Mouse (Mus musculus) frontal cortex, adult (tissue): ENCODE measurements around the gene Flt3l.
A peak's percentile ranks its signal among the peaks of the same experiment; 100 is the strongest.
"Not testable (repeated sequence)": the region's sequence is repeated elsewhere in the genome, so short reads cannot be mapped to it uniquely, and the experiment has no call there.

Source experiments
- ATAC-seq: cut with Nextera tagmentation; 2 replicates; pipeline ENCODE4 v1.9.2; 2017; ENCODE audit warnings: mild to moderate bottlenecking, moderate library complexity, mixed read lengths; ENCODE audit not compliant: low TSS enrichment

The Flt3l gene

DNA sequence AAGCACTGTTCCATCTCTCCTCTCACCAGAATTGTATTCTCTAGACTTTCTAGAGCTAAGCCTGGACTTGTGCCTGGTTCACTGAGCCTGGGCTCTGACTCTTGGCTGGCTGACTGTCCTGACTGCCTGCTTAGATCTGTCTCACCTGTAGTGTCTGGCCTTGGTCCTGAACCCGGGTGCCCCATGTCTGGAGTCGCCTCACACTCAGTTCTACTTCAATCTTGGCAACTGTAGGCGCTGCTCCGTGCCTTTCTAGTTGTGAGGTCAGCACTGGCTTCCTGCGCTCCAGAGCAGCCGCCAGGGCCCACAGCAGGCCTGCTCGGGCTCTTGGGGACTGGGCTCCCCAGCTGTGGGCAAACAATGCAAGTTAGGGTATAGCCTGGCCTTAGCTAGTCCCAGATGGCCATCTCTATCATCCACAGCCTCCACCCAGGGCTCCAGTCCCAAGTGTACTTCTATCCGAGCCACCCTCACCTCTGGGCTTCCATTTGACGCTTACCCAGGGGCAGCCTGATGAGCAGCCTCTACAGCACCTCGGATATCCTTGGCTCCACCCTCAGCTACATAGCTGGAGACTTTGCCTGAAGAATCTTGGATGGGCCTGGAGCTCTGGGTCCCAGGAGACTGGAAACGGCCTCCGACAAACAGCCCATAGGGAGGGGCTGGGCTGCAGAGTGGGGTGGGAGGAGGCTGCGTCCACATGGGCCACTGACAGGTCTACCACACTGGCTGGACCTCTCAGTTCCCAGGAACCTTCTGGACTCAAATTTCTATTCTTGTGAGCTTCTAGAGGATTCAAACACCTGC lies 8.3 kb upstream of the Flt3l start:
- ATAC-seq, result no peak

DNA sequence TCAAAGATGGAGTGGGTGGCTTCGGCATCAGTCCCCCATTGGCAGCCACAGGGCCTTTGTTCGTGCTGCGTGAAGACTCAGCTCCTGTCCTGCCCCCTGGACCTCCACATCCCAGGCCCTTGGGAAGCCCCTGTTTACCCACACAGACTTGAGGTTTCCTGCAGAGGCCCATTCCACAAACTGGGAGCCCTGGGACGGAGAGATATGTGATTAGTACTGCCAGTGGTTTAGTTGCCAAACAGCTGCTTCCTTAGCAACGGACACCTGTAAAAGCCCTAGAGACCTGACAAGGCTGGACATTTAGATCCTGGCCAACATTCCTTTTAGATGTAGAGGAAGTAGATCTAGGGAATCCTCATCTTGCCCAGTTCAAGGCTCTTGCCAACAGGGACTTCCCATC lies 5.7 kb upstream of the Flt3l start:
- ATAC-seq, result no peak

DNA sequence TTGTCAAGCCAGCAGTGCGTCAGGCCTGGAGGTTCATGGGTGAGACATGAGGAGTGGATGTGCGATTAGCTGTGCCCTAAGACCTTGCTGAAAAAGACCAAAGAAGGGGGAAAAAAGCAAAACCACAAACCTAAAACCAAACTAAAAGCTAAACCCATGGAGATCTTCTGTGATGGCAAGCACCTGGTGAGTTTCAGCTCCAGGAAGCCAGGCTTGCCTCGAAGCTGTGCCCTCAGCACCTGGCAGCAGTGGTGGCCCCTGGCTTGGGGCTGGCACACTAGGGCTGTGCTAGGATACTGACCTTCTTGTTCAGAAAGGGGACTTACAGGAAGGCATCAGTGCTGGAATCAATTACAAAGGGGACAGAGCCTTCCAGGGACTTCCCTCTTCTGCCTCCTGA lies 5.1 kb upstream of the Flt3l start:
- no peak for ATAC-seq

DNA sequence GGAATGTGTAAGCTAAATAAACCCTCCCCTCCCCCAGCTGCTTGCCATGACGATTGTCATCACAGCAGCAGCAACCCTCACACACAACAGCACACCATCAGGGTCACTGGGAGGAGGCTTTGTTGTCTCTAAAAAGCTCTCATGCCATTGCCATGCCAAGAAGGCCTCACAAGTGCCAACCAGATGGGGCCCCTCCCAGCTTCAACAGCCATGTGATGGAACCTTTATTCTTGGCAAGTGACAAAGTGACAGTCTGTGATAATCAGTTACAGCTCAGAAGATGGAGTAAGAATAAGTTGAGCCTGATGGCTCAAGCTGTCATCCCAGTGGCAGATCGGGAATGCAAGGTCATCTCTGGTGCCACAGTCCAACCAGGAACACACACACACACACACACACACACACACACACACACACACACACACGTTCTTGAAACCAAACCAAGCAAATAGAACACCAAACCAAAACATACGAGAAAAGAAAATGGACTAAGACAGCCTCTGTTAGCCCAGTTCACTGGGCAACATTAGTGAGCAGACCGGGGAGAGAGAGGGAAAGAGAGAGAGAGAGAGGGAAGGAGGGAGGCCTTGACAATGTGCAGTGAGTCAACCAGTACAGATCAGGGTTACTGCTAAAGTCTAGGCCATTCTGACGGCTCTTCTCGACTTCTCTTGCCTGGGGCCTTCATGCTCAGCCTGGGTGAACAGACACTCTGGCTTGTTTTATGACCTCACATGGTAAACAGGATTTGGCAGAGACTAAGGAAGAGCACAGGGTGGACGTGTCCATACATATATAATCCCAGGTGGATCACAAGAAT lies 3.9 kb upstream of the Flt3l start:
- no peak for ATAC-seq

DNA sequence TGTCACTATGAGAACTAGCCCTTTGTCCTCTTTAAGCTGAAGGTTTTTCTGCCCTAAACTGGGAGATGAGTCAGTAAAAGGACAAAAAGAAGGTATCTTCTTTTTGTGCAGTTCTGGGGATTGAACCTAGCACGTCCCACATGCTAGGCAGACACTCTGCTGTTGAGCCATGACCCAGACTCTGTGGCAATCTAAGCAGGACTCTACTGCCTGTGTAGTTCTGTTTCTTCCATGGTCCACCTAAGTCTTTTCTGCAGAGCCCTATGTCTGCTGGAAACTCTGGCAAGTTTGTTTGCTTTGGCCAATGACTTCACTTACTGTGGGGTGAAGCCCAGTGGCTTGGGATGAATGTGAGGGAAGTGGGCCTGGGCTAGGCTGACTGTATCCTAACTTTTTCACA lies 2.2 kb upstream of the Flt3l start:
- no peak for ATAC-seq

DNA sequence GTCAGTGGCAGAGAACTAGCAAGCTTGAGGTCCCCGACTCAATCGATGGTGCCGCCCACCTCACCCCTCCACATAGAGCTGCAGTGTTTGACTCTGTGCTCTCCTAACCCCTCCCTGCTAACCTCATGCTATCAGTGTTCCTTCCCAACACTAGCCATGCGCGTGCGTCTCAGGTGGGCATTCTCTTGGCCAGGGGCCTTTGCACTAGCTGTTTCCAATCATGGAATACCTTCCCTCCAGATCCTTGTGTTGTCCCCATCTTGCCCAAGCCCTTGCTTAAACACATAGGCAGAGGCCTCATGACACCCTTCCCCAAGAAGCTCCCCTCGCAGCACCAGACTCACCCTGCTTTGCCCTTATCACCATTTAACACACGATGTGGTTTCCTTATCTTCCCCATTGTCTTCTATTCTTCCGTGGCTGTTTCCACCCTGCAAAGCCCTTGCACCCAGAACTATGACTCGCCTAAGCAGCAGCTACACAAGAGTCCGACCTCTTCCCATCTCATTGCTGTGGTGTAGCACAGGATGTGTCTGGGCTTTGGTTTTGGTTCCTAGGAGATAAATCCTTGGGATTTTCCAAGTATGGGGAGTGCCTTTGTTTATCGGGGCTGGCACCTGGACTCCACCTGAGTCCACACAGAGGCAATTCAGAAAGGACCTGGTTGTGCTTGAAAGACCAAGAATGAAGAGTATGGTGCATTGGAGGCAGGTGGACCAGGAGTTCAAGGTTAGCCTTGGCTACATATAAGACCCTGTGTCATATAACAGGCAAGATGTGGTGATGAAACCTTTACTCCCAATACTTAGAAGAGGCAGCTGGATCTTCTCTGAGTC lies 1.2 kb upstream of the Flt3l start:
- ATAC-seq, result no peak

DNA sequence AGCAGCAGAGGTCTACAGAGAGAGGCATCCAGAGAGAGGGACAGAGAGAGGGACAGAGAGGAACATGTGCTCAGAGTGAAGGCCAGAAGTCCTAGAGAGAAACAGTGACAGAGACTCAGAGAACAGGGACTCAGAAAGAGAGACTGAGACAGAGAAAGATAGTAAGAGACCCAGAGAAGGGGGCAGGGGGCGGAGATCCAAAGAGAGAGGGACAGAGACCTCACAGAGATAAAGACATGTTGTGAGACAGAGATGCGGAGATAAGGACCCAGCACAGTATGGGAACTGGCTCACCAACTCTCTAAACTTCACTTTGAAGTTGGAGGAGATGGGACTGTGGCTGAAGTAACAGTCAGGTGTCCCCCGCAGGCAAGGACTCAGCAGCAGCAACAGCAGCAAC lies 862 bp downstream of the Flt3l start:
- no peak for ATAC-seq

DNA sequence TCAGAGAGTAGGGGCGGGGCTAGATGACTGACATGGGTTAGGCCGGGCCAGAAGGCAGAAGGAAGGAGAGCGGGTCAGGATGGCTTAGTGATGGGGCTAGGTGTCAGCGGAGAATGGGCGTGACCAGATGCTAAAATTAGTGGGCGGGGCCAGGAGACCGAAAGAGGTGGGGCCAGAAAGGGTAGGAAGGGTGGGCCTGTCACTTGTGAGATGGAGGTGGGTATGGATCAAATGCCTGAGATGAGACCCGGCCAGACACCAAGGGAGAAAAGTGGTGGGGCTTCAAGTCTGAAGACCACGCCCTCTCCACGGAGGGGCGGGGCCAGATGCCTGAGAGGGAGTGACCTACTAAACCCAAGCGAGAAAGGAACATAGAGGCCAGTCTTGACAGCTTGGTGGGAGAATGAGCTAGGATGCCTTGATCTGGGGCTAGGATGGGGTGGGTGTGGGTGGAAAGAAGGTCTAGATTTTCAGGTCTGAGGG lies 1.6 kb downstream of the Flt3l start:
- ATAC-seq, result no peak

DNA sequence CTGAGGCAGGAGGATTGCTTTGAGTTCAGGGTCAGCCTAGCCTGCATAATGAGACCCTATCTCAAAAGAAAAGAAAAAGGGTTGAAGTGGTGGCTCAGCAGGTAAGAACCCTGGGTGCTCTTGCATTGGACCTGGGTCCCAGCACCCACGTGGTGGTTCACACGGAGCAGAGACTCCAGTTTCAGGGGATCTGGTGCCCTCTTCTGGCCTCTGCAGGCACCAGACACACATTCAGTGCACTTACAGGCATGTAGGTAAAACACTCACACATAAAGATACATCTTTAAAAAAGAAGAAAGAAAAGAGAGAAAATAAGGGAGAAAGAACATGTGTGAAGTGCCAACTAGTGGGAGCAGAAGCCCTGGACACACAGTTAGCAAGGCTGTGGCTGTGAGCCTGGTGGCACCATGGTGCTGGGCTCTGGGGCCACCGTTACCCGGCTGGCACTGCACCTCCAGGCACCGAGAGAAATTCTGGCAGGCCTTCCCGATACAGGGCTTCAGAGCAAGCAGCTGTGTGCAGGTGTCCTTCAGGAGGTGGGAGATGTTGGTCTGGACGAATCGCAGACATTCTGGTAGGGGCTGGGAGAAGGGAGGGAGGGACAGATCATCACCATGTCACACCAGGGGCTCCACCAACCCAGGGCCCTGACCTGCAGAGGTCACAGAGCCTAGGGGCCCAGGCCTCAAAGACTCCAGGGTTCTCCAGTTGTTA lies 2.6 kb downstream of the Flt3l start:
- ATAC-seq, result no peak

DNA sequence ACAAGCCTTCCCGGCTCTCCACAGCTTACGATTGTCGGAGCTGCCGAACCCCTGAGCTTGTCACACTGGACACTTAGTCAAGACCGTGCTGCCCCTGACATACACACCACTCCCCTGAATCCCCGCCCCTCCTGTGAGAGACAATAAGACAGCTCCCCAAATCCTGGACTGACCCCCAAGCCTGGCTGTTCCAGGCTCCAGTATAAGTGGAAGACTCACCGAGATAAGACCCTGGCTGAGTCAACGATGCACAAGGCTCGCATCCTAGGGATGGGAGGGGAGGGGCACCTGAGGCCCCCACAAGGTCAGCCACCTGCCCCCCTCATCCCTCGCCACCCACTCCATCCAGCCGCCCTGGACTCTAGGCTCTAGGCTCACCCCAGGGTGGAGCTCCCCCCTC lies 4.4 kb downstream of the Flt3l start:
- ATAC-seq, result no peak

DNA sequence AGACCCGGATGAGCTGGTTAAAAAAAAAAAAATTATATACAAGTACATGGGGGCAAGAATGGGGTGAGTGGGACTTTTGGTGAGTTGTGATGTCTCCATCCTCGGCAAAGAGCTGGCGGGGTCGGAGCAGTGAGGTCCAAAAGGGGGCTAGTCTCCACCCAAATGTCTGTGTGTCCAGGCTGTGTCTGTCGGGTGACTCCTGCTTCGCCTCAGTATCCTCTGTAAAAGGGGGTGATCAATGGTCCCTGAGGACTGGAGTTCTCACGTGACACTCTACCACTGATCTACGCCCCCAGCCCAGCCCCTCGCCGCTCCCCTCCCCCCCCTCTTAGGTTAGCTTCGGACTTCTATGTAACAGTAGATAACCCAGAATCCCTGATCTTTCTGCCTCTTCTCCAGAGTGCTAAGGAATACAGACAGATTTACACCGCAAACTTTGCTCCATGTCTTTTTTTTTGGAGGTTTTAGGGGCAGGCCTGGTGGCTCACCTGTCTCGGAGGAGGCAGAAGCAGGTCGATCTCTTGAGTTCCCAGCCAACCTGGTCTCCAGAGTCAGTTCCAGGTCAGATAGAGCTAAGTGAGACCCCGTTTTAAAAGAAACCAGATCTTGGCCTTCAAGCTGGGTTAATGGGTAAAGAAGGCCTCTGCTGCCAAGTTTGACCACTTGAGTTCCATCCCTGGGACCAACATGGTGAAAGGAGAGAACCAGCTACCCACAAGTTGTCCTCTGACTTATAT lies 6.3 kb downstream of the Flt3l start:
- no peak for ATAC-seq

DNA sequence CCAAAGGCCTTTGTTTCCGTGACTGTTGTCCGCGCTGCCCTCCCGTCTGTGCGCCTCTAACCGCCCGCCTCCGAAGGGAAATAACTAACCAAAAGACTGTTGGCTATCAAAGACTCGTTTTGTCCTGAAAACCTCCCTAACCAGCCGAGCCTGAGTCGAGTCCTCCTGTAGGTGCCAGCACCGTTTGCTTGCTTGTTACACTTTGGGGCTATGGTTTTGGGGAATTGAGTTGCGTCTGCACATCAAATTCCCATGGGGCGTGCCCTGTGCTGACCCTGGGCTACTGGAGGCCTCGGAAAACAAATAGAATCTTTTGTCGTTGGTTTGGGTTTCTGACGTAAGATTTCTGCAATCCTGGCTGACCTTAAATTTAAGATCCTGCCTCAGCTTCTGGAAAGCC lies 6.9 kb downstream of the Flt3l start:
- ATAC-seq, result no peak

DNA sequence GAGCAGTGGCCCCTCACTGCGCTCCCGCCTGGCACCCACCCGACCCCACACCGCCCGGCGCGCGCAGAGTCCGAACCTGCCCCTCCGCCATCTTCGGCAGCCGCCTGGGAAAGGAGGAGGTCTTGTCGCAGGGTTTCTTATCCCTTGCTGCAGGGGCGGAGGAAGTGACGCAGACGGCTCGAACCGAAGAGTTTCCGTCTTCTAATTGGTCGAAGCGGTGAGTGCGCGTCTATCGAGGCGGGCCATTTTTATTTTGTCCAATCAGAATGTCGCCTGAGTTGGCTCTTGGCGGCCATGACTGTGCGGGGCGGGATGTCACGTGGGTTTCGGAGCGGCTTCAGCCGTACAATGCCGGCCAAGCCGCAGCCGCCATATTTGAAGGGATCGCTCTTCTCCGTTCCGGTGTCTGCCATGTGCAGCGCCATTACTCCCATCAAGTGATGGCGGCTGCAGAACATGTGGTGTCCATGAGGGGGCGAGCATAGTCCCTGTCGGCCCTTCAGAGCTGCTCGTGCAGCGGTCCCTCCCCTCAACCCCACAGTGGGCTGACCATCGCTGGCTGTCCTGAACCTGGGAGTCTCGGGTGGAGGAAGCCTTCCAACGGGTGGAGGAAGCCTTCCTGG lies 7.5 kb downstream of the Flt3l start, which contains the start of gene Rpl13a:
Rpl13a (minus strand) TSS at position 138 of the 623 bp plus-strand sequence.
- peak; percentile 81 for ATAC-seq

DNA sequence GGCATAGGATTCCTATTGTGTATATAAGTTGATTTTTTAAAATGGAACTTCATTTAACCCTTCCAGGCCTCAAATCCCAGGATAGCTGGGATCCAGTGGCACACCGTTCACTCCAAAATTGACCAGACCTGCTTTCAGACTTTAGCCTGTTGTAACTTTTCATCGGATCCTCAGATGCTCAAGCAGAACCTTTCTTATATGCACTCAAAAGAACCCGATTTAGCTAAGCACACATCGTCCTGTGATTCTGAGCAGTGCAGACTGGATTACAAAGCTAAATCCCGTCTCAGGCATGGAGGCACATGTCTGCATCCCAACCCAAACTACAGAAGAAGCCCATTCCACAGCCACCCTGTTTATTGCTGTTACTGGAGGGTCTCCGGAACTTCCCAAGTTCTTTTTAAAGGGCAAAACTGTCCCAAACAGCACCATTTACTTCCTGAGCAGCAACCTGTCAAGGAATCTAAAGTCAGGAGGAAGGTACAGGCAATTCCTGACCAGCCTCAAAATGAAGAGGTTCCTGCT lies 8.5 kb downstream of the Flt3l start:
- ATAC-seq, result no peak

DNA sequence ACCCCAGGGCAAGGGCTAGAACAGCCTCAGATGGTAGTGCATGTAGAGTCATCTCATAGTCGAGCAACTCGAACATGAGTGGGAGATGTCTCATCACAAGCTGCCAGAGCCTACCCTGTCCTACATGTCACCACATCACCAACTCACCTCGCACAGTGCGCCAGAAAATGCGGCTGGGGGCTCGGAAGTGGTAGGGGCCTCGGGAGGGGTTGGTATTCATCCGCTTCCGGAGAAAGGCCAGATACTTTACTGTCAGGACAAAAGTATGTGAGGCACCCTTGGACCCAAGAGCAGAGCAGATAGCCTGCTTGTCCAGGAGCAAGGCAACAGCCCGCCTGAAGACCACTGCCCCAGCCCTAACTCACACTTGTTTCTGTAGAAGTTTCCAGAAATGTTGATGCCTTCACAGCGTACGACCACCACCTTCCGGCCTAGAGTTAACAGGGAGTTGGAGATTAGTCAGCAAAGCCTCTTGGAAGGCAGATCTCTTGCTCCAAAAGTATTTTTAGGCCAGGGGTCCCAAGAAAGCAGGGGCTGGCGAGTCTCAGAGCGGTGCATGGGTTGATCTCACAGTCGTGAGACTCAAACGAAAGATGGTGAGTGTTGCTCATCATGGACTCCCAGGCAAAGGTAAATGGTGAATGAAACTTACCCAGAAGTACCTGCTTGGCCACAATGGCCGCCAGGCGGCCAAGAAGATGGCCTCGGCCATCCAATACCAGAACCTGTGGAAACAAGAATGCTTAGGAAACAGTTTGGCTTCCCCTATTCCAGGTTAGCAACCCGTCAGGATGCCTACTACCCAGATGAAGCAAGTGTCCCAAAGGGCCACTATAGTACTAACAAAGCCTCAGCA lies 9.2 kb downstream of the Flt3l start:
- ATAC-seq, result no peak

DNA sequence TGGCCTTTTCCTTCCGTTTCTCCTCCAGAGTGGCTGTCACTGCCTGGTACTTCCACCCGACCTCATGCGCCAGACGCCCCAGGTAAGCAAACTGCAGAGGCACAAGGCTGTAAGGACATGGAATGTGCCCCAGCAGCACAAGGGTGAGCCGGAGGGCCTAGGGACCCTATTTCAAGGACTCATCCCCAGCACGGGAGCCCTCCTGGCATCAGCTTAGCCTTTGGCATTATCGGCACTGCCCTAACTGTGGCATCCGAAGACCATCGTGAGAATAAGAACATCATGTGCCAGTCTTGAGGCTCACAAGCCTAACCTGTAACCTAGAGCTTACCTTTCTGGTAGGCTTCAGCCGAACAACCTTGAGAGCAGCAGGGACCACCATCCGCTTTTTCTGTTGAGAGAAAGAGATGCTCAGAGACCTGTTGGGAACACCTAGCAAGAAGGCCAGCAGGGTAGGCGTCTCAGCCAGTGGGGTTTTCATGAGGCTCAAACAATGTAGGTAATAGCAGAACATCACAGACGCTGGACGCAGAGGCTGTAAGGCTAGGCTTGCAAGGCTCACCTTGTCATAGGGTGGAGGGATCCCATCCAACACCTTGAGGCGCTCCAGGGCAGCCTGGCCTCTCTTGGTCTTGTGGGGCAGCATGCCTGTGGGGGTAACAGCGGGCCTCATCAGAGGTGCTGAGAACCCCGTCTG lies 9.9 kb downstream of the Flt3l start:
- ATAC-seq, result no peak

DNA sequence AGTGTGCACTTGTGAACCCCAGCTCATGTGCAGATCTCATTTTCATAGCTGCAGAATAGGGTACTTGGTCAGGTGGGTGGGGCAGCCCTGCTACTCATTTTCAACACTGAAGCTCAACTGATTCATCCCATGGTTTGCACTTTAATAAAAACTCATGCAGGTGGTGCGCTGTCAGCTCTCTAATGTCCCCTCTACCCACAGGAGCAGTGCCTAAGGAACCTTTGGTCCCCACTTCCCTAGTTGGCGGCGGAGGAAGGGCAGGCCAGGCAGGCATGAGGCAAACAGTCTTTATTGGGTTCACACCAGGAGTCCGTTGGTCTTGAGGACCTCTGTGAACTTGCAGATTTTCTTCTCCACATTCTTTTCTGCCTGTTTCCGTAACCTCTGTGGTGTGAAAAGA lies 10.6 kb downstream of the Flt3l start:
- ATAC-seq, result not testable (repeated sequence)

DNA sequence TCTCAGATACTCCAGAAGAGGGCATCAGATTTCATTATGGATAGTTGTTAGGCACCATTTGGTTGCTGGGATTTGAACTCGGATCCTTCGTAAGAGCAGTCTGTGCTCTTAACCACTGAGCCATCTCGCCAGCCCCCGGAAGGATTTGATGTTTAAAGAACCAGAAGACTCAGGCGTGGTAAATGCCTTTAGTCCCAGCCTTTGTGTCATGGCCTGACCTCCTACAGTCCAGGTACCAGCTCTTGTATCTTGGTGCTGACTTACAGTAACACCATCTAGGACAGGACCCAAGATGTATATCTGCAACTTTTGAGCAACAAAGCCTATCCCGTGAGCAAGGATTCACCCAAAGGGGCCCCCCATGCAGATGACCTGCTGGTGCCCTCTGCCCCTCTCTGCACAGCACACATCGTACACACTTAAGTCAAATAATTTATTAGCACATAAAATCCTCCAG lies 11.1 kb downstream of the Flt3l start:
- no peak for ATAC-seq
